Mouse (Mus musculus): ENCODE data around the gene Cytl1. TPM values are rescaled to one million over a fixed set of nuclear protein-coding genes. Genes with fewer than 3 reads are reported as not detected.
A peak's percentile ranks its signal among the peaks of the same experiment; 100 is the strongest.

Cytl1 gene
- polyA plus RNA-seq, 1 experiment, result 3.7 TPM

GRCm38 (mm10) chr5:37769031-37769430 lies 33.7 kb downstream of the Cytl1 start:
- no peaks in the 10 kb centered on the region for H3K27me3 ChIP-seq (replicated peaks; ENCODE audit: control insufficient read depth, insufficient read depth, low read length)
- H3K27ac ChIP-seq (ENCODE audit: insufficient read depth, low read depth, low read length), result no peak overlapping the region
- TF ChIP-seq POLR2A (IDR thresholded peaks at IDR 0.05; ENCODE audit: low read depth, low read length) (no peak), CTCF (conservative IDR thresholded peaks at IDR 0.05; ENCODE audit: insufficient read depth, insufficient read length, low read depth, low read length) (no peak)
- peak; percentile 38 for DNase-seq
- no peaks in the 10 kb centered on the region for H3K4me1 ChIP-seq (ENCODE audit: control insufficient read depth, insufficient read depth, low read length)
- no peaks in the 10 kb centered on the region for H3K36me3 ChIP-seq (ENCODE audit: control insufficient read depth, insufficient read depth, low read length)
- no peak overlapping the region for H3K4me3 ChIP-seq (ENCODE audit: insufficient read depth, low read depth, low read length)
- 19% methylated on average over 5 of the region's 5 CpGs for WGBS

GRCm38 (mm10) chr5:37770870-37771269 lies 35.6 kb downstream of the Cytl1 start:
- no peak for DNase-seq
- WGBS, result 68% methylated on average over 6 of the region's 6 CpGs
- TF ChIP-seq CTCF (conservative IDR thresholded peaks at IDR 0.05; ENCODE audit: insufficient read depth, insufficient read length, low read depth, low read length), result no peak
- TF ChIP-seq POLR2A (IDR thresholded peaks at IDR 0.05; ENCODE audit: low read depth, low read length), result no peak
- no peak overlapping the region for H3K4me3 ChIP-seq (ENCODE audit: insufficient read depth, low read depth, low read length)
- no peak overlapping the region for H3K27ac ChIP-seq (ENCODE audit: insufficient read depth, low read depth, low read length)
- H3K27me3 ChIP-seq (replicated peaks; ENCODE audit: control insufficient read depth, insufficient read depth, low read length), result no peaks in the 10 kb centered on the region
- no peaks in the 10 kb centered on the region for H3K36me3 ChIP-seq (ENCODE audit: control insufficient read depth, insufficient read depth, low read length)
- no peaks in the 10 kb centered on the region for H3K4me1 ChIP-seq (ENCODE audit: control insufficient read depth, insufficient read depth, low read length)

DNA sequence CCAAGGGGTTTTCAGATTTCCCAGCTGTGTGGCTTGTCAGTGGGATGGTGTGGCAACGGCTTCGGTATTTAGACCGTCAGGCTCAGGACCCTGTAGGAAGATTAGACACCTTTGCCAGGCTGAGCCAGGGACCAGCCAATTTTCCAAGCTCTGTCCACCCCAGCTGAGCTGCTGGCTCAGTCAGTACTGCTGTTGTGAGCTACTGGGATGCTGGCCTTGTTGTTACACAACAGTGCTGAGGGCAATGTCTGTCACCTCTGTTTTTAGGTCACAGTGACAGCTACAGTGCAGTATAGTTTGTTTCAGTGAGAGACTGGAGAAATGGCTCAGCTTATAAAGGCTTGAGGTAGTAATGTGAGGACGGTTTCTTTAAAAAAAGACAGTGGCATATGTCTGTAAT lies 38.7 kb downstream of the Cytl1 start:
- no peak overlapping the region for H3K27ac ChIP-seq (ENCODE audit: insufficient read depth, low read depth, low read length)
- H3K4me1 ChIP-seq (ENCODE audit: control insufficient read depth, insufficient read depth, low read length), result no peaks in the 10 kb centered on the region
- no peak overlapping the region for H3K4me3 ChIP-seq (ENCODE audit: insufficient read depth, low read depth, low read length)
- H3K27me3 ChIP-seq (replicated peaks; ENCODE audit: control insufficient read depth, insufficient read depth, low read length), result no peaks in the 10 kb centered on the region
- DNase-seq, result no peak
- 67% methylated on average over 4 of the region's 4 CpGs for WGBS
- no peak for TF ChIP-seq POLR2A (IDR thresholded peaks at IDR 0.05; ENCODE audit: low read depth, low read length)
- no peak for TF ChIP-seq CTCF (conservative IDR thresholded peaks at IDR 0.05; ENCODE audit: insufficient read depth, insufficient read length, low read depth, low read length)
- no peaks in the 10 kb centered on the region for H3K36me3 ChIP-seq (ENCODE audit: control insufficient read depth, insufficient read depth, low read length)

GRCm38 (mm10) chr5:37775681-37776080 lies 40.4 kb downstream of the Cytl1 start:
- WGBS, result 43% methylated on average over 5 of the region's 5 CpGs
- Histone ChIP-seq H3K27ac (ENCODE audit: insufficient read depth, low read depth, low read length) (no peak overlapping the region), H3K27me3 (replicated peaks; ENCODE audit: control insufficient read depth, insufficient read depth, low read length) (no peaks in the 10 kb centered on the region), H3K4me1 (ENCODE audit: control insufficient read depth, insufficient read depth, low read length) (no peaks in the 10 kb centered on the region), H3K36me3 (ENCODE audit: control insufficient read depth, insufficient read depth, low read length) (no peaks in the 10 kb centered on the region), H3K4me3 (ENCODE audit: insufficient read depth, low read depth, low read length) (no peak overlapping the region)
- TF ChIP-seq CTCF (conservative IDR thresholded peaks at IDR 0.05; ENCODE audit: insufficient read depth, insufficient read length, low read depth, low read length) (no peak), POLR2A (IDR thresholded peaks at IDR 0.05; ENCODE audit: low read depth, low read length) (no peak)
- DNase-seq, result no peak

DNA sequence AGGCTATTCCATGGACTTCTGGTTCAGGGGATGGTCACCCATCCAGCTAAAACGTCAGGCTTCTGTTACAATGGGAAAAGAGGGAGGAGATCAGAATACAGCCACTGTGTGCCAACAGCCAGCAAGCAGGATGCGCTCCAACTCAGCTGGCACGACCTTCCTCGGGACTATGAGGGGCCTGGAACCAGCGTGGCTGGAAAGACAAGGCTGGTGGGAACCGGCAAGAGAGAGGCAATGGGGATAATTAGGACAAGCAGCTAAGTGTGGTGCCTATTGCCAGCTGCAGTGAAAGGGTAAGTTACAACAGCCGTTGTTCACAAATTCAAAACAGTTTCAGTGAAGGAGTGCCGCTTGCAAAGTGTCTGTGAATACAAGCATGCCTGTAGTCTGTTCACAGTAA lies 48.0 kb downstream of the Cytl1 start:
- Histone ChIP-seq H3K4me1 (ENCODE audit: control insufficient read depth, insufficient read depth, low read length) (no peaks in the 10 kb centered on the region), H3K4me3 (ENCODE audit: insufficient read depth, low read depth, low read length) (no peak overlapping the region), H3K36me3 (ENCODE audit: control insufficient read depth, insufficient read depth, low read length) (no peaks in the 10 kb centered on the region), H3K27me3 (replicated peaks; ENCODE audit: control insufficient read depth, insufficient read depth, low read length) (no peaks in the 10 kb centered on the region), H3K27ac (ENCODE audit: insufficient read depth, low read depth, low read length) (no peak overlapping the region)
- WGBS, result 41% methylated on average over 8 of the region's 8 CpGs
- no peak for TF ChIP-seq POLR2A (IDR thresholded peaks at IDR 0.05; ENCODE audit: low read depth, low read length)
- no peak for TF ChIP-seq CTCF (conservative IDR thresholded peaks at IDR 0.05; ENCODE audit: insufficient read depth, insufficient read length, low read depth, low read length)
- DNase-seq, result no peak

DNA sequence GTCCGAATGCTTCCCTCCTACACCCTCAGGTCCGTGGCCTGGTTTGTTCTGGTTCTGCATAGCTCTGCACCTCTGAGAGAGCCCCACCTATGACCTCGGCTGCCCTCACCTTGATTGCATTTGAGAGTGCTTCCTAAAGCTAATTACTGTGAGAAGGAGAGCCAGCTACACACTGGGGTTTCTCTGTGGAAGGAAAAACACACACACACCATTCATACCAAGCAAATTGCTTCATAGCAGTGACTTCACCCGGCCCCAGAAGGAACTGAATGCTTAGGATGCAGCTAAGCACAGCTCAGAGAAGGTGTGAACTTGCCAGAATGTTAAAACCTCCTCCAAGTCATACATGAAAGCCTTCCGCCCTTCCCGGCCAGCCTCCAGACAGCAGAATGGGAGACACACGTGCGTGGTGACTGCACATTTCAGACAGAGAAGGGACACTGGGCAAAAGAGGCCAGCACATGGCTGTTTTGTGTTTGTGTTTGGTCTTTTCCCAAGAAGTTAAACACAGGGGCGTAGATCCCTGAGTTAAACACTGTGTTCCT lies 49.6 kb downstream of the Cytl1 start:
- no peak for DNase-seq
- WGBS, result 59% methylated on average over 9 of the region's 9 CpGs
- Histone ChIP-seq H3K27ac (ENCODE audit: insufficient read depth, low read depth, low read length) (no peak overlapping the region), H3K4me1 (ENCODE audit: control insufficient read depth, insufficient read depth, low read length) (no peaks in the 10 kb centered on the region), H3K4me3 (ENCODE audit: insufficient read depth, low read depth, low read length) (no peak overlapping the region), H3K27me3 (replicated peaks; ENCODE audit: control insufficient read depth, insufficient read depth, low read length) (no peaks in the 10 kb centered on the region), H3K36me3 (ENCODE audit: control insufficient read depth, insufficient read depth, low read length) (no peaks in the 10 kb centered on the region)
- TF ChIP-seq POLR2A (IDR thresholded peaks at IDR 0.05; ENCODE audit: low read depth, low read length) (no peak), CTCF (conservative IDR thresholded peaks at IDR 0.05; ENCODE audit: insufficient read depth, insufficient read length, low read depth, low read length) (no peak)

Other genes starting within 250 kb of the Cytl1 start
- gene Stk32b, start 18.3 kb upstream of the Cytl1 start, polyA plus RNA-seq (2012; rRNA removed), result 11.4 and 13.7 TPM in 2 replicates
- 1.0 and 1.1 TPM in 2 replicates for gene Msx1, start 89.1 kb downstream of the Cytl1 start, polyA plus RNA-seq (2012; rRNA removed)

Measured in kidney, adult 2 months (tissue).